Mouse (Mus musculus) forebrain, embryonic 16.5 days (tissue): ENCODE measurements around the gene Itpr2. TPM values are rescaled to one million over a fixed set of nuclear protein-coding genes. Genes with fewer than 3 reads are reported as not detected.

Source experiments
- ATAC-seq: fragments of 200-750 bp; cut with Nextera tagmentation; 2 replicates; pipeline ENCODE4 v1.8.0; 2017; ENCODE audit warnings: mild to moderate bottlenecking, moderate library complexity
- H3K27ac ChIP-seq: fragments of 300-500 bp; sonication (generic); 2 replicates; pipeline ENCODE4 v1.5.1; 2014; ENCODE audit warnings: low read length, control low read depth
- H3K27me3 ChIP-seq: fragments of 300-500 bp; sonication (generic); replicated peaks from 2 replicates; pipeline ENCODE4 v1.6.1; 2014; ENCODE audit warnings: low read length; ENCODE audit not compliant: control insufficient read depth, insufficient read depth
- H3K36me3 ChIP-seq: fragments of 300-500 bp; sonication (generic); 2 replicates; pipeline ENCODE4 v1.6.1; 2014; ENCODE audit not compliant: control insufficient read depth, insufficient read depth
- H3K4me1 ChIP-seq: fragments of 300-500 bp; sonication (generic); replicated peaks from 2 replicates; pipeline ENCODE4 v1.6.1; 2014; ENCODE audit warnings: low read length; ENCODE audit not compliant: control insufficient read depth, insufficient read depth
- H3K4me2 ChIP-seq: fragments of 300-500 bp; sonication (generic); 2 replicates; pipeline ENCODE4 v1.6.1; 2014; ENCODE audit warnings: mild to moderate bottlenecking, low read length, control low read depth
- H3K4me3 ChIP-seq: fragments of 300-500 bp; sonication (generic); replicated peaks from 2 replicates; pipeline ENCODE4 v1.5.1; 2014; ENCODE audit warnings: mild to moderate bottlenecking, low read length, control low read depth
- H3K9ac ChIP-seq: fragments of 300-500 bp; sonication (generic); replicated peaks from 2 replicates; pipeline ENCODE4 v1.6.1; 2014; ENCODE audit warnings: low read depth, low read length, control low read depth
- H3K9me3 ChIP-seq: fragments of 300-500 bp; sonication (generic); 2 replicates; pipeline ENCODE4 v1.6.1; 2016; ENCODE audit warnings: low read length; ENCODE audit not compliant: control insufficient read depth
- WGBS: fragments of 180-500 bp; shearing (Covaris S2); extraction: QIAGEN DNeasy Blood & Tissue Kit; methylation state at CpG from one replicate; pipeline ENCODE4 v1.1.7; 2014; 5-methylcytosine and 5-hydroxymethylcytosine counted together
- polyA plus RNA-seq: library from polyadenylated mRNA; unstranded; fragments of >200 nt; fragmentation: Nextera tagmentation; extraction: Ambion mirVana; gene quantifications from 2 replicates; pipeline ENCODE4 v1.2.1, GENCODE M21; 2015

Gene Itpr2
- polyA plus RNA-seq, 1 experiment from 2014 or later, result 4.7 TPM

DNA sequence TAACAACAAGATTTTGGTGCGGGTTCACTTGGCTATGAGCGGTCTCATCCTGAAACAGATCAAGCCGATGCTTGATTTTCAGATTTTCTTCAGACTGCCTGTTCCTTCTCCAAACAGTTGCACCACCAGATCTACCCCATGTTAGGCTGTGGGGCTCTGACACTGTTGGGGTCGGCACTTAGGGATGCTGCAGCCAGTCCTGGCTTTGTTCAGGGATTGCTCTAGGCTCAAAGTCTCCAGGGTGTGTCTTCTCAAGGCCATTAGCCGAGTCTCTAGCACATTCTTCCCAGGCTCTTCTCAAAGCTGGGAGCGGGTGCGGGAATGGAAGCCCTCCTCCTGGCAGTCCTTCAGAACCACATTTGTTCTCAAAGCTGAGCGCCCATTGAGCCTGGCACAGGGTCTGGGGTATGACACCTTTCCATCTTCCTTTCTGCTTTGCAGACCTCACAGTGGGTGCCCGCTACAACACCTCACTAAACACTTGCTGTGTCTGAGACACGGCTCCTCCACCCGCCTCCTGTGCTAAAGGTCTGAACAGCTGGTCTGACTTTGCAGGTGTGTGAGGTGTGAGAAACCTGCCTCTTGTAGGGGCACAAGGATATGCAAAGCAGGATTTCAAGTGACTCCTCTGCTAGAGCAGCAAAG, 217.0 kb downstream of the Itpr2 start:
- Histone ChIP-seq H3K27me3 (no peaks in the 10 kb centered on the region), H3K4me3 (no peak overlapping the region), H3K36me3 (no peaks in the 10 kb centered on the region), H3K9ac (no peak overlapping the region), H3K27ac (no peak overlapping the region), H3K9me3 (peaks cover 5% of the 10 kb centered on the region; the same call in 1 of the 2 replicates), H3K4me2 (no peak overlapping the region), H3K4me1 (peaks cover 9% of the 10 kb centered on the region; the same call in 1 of the 2 replicates)
- WGBS, result 86% methylated on average over 11 of the region's 11 CpGs
- no peak for ATAC-seq

DNA sequence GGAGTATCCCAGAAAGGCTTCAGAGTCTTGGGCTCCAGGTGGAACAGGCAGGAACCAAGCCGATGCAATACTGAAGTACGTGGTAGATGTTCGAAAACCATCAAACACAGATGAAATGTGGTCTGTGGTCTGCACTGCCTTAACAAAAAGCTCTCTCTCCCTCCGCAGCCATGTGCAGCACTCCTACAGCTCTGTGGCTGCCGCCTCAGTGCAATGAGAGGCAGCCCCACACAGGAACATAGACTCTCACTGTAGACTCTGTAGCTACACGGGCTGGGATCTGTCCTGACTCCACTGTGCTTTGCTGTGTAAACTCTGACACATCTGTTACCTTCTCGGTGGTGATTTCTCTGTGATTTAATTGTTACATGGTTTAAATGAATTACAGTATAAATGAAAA, 218.0 kb downstream of the Itpr2 start:
- Histone ChIP-seq H3K36me3 (no peaks in the 10 kb centered on the region), H3K27me3 (no peaks in the 10 kb centered on the region), H3K9ac (no peak overlapping the region), H3K4me1 (peaks cover 9% of the 10 kb centered on the region; the same call in 1 of the 2 replicates), H3K4me2 (no peak overlapping the region), H3K9me3 (peaks cover 5% of the 10 kb centered on the region; the same call in 1 of the 2 replicates), H3K4me3 (no peak overlapping the region), H3K27ac (no peak overlapping the region)
- ATAC-seq, result no peak
- WGBS, result 72% methylated on average over 7 of the region's 7 CpGs

DNA sequence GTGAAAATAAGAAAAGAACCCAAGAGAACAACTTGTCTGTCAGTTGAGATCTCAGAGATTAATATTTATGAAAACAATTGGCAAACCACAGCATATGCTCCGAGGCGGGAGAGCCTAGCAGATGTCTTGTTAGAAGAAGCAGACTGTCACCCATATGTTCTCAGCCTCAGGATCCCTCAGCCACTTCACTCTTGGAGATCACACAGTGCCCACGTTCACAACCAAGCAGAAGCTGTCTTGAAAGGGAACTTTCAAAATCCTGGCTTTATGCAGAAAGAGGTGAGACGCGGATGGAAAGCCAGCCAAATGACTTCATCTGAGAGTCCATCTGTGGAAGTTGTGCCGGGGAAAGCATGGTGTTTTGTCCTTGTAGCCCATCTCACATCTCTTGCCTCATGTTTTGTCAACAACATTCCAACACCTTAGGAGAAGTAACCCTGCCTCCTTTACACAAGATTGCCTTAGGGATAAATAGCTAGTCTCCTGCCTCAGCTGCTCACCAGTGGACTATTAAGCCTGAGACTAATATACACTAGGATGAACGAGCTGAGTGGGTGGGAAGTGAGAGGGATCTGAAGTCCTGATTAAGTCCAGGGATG, 219.9 kb downstream of the Itpr2 start:
- 56% methylated on average over 7 of the region's 7 CpGs for WGBS
- no peaks in the 10 kb centered on the region for H3K36me3 ChIP-seq
- no peak overlapping the region for H3K4me2 ChIP-seq
- H3K4me3 ChIP-seq, result no peak overlapping the region
- H3K27ac ChIP-seq, result peak overlapping the region; percentile 31; the same call in 1 of the 2 replicates
- peak; percentile 95 for ATAC-seq
- peaks cover 9% of the 10 kb centered on the region; the same call in 1 of the 2 replicates for H3K4me1 ChIP-seq
- no peaks in the 10 kb centered on the region for H3K9me3 ChIP-seq
- no peaks in the 10 kb centered on the region for H3K27me3 ChIP-seq
- H3K9ac ChIP-seq, result no peak overlapping the region

- Histone ChIP-seq H3K4me2 (no peak overlapping the region), H3K36me3 (no peaks in the 10 kb centered on the region), H3K9me3 (no peaks in the 10 kb centered on the region), H3K27ac (no peak overlapping the region; the same call in 1 of the 2 replicates), H3K27me3 (no peaks in the 10 kb centered on the region), H3K9ac (no peak overlapping the region), H3K4me1 (peaks cover 9% of the 10 kb centered on the region; the same call in 1 of the 2 replicates), H3K4me3 (no peak overlapping the region)
- peak; percentile 21 for ATAC-seq
- WGBS, result 78% methylated on average over 24 of the region's 24 CpGs
Observed at GRCm38 (mm10) chr6:146281176-146281899, 220.7 kb downstream of the Itpr2 start.

GRCm38 (mm10) chr6:146273256-146273655, 228.8 kb downstream of the Itpr2 start:
- WGBS, result 88% methylated on average over 5 of the region's 5 CpGs
- H3K36me3 ChIP-seq, result no peaks in the 10 kb centered on the region
- H3K4me1 ChIP-seq, result peaks cover 4% of the 10 kb centered on the region; the same call in 1 of the 2 replicates
- H3K4me3 ChIP-seq, result no peak overlapping the region
- H3K9me3 ChIP-seq, result no peaks in the 10 kb centered on the region
- no peaks in the 10 kb centered on the region for H3K27me3 ChIP-seq
- no peak overlapping the region for H3K9ac ChIP-seq
- no peak overlapping the region for H3K4me2 ChIP-seq
- no peak overlapping the region for H3K27ac ChIP-seq
- ATAC-seq, result no peak

DNA sequence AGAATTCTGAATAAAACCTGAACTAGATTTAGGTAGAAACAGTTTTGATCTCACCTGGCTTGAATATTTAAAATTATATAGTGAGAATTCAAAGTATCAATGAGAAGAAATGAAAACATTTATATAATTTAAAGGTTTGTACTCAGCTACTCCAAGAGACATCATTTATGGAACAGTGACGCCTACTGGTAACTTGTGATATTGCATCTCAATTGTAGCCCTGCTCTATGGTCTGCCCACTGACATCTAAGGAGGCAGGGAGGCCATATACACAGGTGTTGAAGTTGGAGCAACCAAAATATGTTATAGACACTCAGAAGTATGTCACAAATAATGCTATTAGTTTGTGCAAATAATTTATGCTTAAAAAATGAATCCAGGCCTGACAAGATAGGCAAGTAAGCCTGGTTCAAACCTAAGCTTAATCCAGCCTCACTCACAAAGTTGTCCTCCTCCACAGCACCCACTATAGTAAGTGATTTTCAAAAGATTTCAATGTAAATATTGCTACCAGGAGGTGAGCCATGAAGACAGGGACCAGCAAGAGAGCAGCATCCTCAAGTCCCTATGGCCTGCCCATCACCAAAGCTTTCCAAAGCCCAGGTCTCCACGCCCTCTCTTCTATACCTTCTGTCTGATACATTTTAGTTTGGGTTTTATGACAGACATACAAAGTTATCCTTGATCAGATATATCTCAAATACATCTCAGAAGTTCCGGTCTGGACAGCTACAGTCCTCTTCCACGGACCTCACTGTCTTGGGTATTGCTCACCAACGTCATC, 229.6 kb downstream of the Itpr2 start:
- Histone ChIP-seq H3K9ac (no peak overlapping the region), H3K27ac (no peak overlapping the region), H3K4me2 (no peak overlapping the region), H3K27me3 (no peaks in the 10 kb centered on the region), H3K9me3 (no peaks in the 10 kb centered on the region), H3K4me3 (no peak overlapping the region), H3K36me3 (no peaks in the 10 kb centered on the region), H3K4me1 (peaks cover 4% of the 10 kb centered on the region; the same call in 1 of the 2 replicates)
- 79% methylated on average over 5 of the region's 5 CpGs for WGBS
- peak; percentile 75 for ATAC-seq

GRCm38 (mm10) chr6:146270776-146271533, 231.1 kb downstream of the Itpr2 start:
- Histone ChIP-seq H3K4me1 (peaks cover 4% of the 10 kb centered on the region; the same call in 1 of the 2 replicates), H3K9ac (no peak overlapping the region), H3K27me3 (no peaks in the 10 kb centered on the region), H3K36me3 (no peaks in the 10 kb centered on the region), H3K4me3 (no peak overlapping the region), H3K27ac (no peak overlapping the region), H3K4me2 (no peak overlapping the region), H3K9me3 (no peaks in the 10 kb centered on the region)
- 0 out of 2 replicates have a peak, but pooled peaks have one; percentile 26 for ATAC-seq
- WGBS, result 68% methylated on average over 12 of the region's 12 CpGs

GRCm38 (mm10) chr6:146270162-146270561, 231.9 kb downstream of the Itpr2 start:
- no peaks in the 10 kb centered on the region for H3K9me3 ChIP-seq
- H3K4me2 ChIP-seq, result no peak overlapping the region
- 53% methylated on average over 5 of the region's 5 CpGs for WGBS
- H3K27me3 ChIP-seq, result no peaks in the 10 kb centered on the region
- H3K27ac ChIP-seq, result no peak overlapping the region
- peaks cover 4% of the 10 kb centered on the region; the same call in 1 of the 2 replicates for H3K4me1 ChIP-seq
- no peak overlapping the region for H3K9ac ChIP-seq
- H3K36me3 ChIP-seq, result no peaks in the 10 kb centered on the region
- ATAC-seq, result no peak
- H3K4me3 ChIP-seq, result no peak overlapping the region
